Mouse (Mus musculus) spleen, postnatal 4 days (tissue): ENCODE data around the gene Sun1.

ENCODE experiments used
- DNase-seq, 2 experiments: peaks; one replicate each; pipeline ENCODE4 v3.0.0; 2022; ENCODE audit warnings: low spot score in 2 of 2

Gene Sun1

GRCm38 (mm10) chr5:139286142-139286941 is 85.9 kb downstream of the Sun1 start:
- DNase-seq = no peak

GRCm38 (mm10) chr5:139287099-139287498 is 86.7 kb downstream of the Sun1 start:
- peak; percentile 45 to 63 for DNase-seq

- DNase-seq = no peak
Observed at GRCm38 (mm10) chr5:139287787-139288186, 87.3 kb downstream of the Sun1 start.

GRCm38 (mm10) chr5:139288591-139288990 is 88.2 kb downstream of the Sun1 start:
- DNase-seq = no peak

- DNase-seq = no peak
Observed at GRCm38 (mm10) chr5:139290467-139291259, 90.2 kb downstream of the Sun1 start.

- DNase-seq = no peak
Observed at GRCm38 (mm10) chr5:139291811-139292560, 91.5 kb downstream of the Sun1 start.

GRCm38 (mm10) chr5:139294089-139294488 is 93.7 kb downstream of the Sun1 start:
- DNase-seq = no peak

- DNase-seq = no peak
Observed at GRCm38 (mm10) chr5:139297092-139297491, 96.7 kb downstream of the Sun1 start.

- DNase-seq = no peak
Observed at GRCm38 (mm10) chr5:139297745-139298144, 97.3 kb downstream of the Sun1 start.
